Mouse (Mus musculus): ENCODE results near the gene Spata33.
"Not testable (repeated sequence)": the region's sequence is repeated elsewhere in the genome, so short reads cannot be mapped to it uniquely, and the experiment has no call there.

Gene Spata33

GRCm38 (mm10) chr8:123212321-123213117, at the start of gene Spata33, which contains the start of gene Chmp1a:
Gene Spata33, plus strand, starts transcription at chr8:123212832.
Gene Chmp1a, minus strand, starts transcription at chr8:123212763.
- peak; percentile 67 to 91 for DNase-seq (ENCODE audit: low spot score in 2 of 2)

- no peak for DNase-seq (ENCODE audit: low spot score in 2 of 2)
Observed at GRCm38 (mm10) chr8:123181391-123181790, 31.2 kb upstream of the Spata33 start.

- no peak for DNase-seq (ENCODE audit: low spot score in 2 of 2)
Observed at GRCm38 (mm10) chr8:123185566-123186409, 26.8 kb upstream of the Spata33 start, which contains the start of gene Dpep1. Gene Dpep1, plus strand, starts transcription at chr8:123186242.

- no peak for DNase-seq (ENCODE audit: low spot score in 2 of 2)
Observed at GRCm38 (mm10) chr8:123188006-123188405, 24.6 kb upstream of the Spata33 start.

- no peak for DNase-seq (ENCODE audit: low spot score in 2 of 2)
Observed at GRCm38 (mm10) chr8:123188841-123189240, 23.8 kb upstream of the Spata33 start.

GRCm38 (mm10) chr8:123190678-123191077, 22.0 kb upstream of the Spata33 start:
- DNase-seq (ENCODE audit: low spot score in 2 of 2): peak; percentile 56 to 71

DNA sequence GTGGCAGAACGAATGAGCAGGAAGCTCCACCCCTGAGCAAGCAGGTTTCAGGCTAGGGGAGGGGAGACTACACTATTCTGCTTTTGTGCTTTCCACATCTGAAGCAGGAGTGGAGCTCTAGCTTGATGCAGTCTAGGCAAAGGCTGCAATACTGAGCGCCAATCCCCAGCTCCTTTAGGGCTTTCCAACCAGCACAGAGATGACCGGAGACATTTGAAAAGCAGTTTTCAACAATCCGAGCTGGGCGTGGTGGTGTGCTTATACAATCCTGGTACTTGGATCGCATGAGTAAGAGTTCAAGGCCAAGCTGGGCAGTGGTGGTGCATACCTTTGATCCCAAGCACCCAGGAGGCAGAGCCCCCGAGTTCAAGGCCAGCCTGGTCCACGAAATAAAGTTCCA, 20.7 kb upstream of the Spata33 start:
- no peak for DNase-seq (ENCODE audit: low spot score in 2 of 2)

DNA sequence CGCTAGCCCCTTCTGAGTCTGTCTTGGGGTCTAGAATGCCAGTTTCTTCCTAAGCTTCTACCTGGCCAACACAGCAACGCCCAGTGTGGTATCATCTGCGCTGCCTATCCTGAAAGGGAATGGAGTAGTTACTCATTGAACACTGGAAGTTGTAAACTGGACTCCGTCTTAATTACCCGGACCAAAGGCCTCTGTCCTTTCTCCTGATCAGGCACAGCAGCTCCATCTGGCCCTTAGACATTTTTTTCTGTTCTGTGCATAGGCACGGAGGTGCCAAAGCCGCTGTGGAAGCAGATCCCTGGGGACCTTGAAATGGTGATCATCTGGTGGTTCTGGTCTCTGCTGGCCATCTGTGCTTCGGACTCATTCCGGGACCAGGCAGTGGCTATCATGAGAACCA, 18.9 kb upstream of the Spata33 start:
- no peak for DNase-seq (ENCODE audit: low spot score in 2 of 2)

GRCm38 (mm10) chr8:123197016-123197415, 15.6 kb upstream of the Spata33 start:
- DNase-seq (ENCODE audit: low spot score in 2 of 2): not testable (repeated sequence)

- DNase-seq (ENCODE audit: low spot score in 2 of 2): no peak
Observed at GRCm38 (mm10) chr8:123199864-123200263, 12.8 kb upstream of the Spata33 start.

GRCm38 (mm10) chr8:123202288-123202687, 10.3 kb upstream of the Spata33 start:
- peak; percentile 68 to 84 for DNase-seq (ENCODE audit: low spot score in 2 of 2)

GRCm38 (mm10) chr8:123203571-123203970, 9.1 kb upstream of the Spata33 start:
- no peak for DNase-seq (ENCODE audit: low spot score in 2 of 2)

GRCm38 (mm10) chr8:123211876-123212275, 756 bp upstream of the Spata33 start:
- no peak for DNase-seq (ENCODE audit: low spot score in 2 of 2)

GRCm38 (mm10) chr8:123213118-123213772, 613 bp downstream of the Spata33 start:
- DNase-seq (ENCODE audit: low spot score in 2 of 2): no peak

DNA sequence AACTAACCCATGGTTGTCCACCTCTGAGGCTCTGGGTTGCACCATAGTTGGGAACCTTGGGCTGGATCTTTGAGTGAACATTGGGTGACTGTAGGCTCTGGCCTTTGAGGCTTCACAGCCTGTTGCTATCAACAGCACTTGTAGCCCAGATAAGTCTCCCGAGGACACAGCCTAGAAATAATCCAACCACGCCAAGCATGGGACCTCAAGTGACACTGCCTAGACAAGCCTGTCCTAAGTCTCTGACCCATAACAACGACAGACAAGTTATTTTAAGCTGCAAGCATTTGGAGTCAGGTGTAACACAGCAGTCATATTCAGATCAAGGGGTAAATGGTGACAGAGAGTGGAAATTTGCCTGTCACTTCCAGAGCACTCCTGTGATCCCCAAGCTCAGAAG, 2.8 kb downstream of the Spata33 start:
- DNase-seq (ENCODE audit: low spot score in 2 of 2): no peak

DNA sequence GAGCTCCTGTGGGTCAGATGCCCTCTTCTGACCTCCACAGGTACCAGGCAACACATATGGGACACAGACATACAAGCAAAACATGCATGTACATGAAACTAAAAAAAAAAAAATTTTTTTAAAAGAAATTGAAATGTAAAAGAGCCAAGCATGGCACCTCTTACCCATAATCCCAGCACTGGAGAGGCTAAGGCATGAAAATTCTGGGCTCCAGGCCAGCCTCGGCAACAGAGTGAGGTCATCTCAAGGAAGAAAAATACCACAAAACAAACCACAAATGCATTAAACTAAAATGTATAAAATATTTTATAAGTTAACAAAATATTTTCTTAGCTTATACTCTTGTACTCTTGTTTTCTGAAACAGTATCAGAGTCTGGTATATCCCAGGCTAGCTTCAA, 8.3 kb downstream of the Spata33 start:
- no peak for DNase-seq (ENCODE audit: low spot score in 2 of 2)

GRCm38 (mm10) chr8:123224278-123225266, 11.9 kb downstream of the Spata33 start, which contains the start of gene Cdk10:
Gene Cdk10, plus strand, starts transcription at chr8:123224842.
- DNase-seq (ENCODE audit: low spot score in 2 of 2): peak; percentile 78 to 89

DNA sequence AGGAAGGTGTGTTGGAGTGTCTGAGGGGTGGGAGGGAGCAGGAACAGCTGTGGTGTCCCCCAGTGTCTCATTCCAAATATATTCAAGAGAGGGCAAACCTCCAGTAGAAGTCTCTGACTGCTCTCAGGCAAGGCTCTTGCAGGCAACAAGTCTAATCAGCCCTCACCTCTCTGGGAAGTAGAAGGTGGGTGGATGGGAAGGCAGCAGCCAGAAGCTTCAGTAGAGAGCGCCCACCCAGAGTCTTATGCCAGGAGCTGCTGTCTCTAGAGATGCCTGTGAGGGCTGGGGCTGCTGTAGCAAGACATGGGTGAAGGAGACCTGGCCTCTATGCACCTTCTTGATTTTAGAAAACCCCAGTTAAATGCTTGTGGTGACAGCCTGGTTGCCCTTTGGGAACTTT, 15.8 kb downstream of the Spata33 start:
- DNase-seq (ENCODE audit: low spot score in 2 of 2): no peak

- DNase-seq (ENCODE audit: low spot score in 2 of 2): not testable (repeated sequence)
Observed at GRCm38 (mm10) chr8:123230326-123230725, 17.7 kb downstream of the Spata33 start.

GRCm38 (mm10) chr8:123231742-123232141, 19.1 kb downstream of the Spata33 start:
- no peak for DNase-seq (ENCODE audit: low spot score in 2 of 2)

GRCm38 (mm10) chr8:123232553-123232952, 19.9 kb downstream of the Spata33 start:
- no peak for DNase-seq (ENCODE audit: low spot score in 2 of 2)
